Mouse (Mus musculus) brain, adult 2 months (tissue): ENCODE measurements at regions not wholly inside any gene's neighbourhood (a gene's known extent, or its start where the extent isn't known, plus 50 kb on each side); places are given as distances from the start of the nearest gene placed in this dataset.

Source experiments
- DNase-seq: peaks from one replicate; pipeline ENCODE4 v3.0.0; 2011; ENCODE audit warnings: low read depth, low spot score

GRCm38 (mm10) chr1:96278046-96278576 lies 593.9 kb downstream of the Slco4c1 start:
- no peak for DNase-seq

- peak; percentile 62 for DNase-seq
Measured at GRCm38 (mm10) chr1:96276646-96277045, 595.3 kb downstream of the Slco4c1 start.
